Mouse (Mus musculus) E14TG2a.4 (cell line): ENCODE data around the gene Gm5415.

ENCODE experiments used
- CTCF ChIP-seq: conservative IDR thresholded peaks from 2 replicates; pipeline ENCODE4 v1.5.1; 2014; ENCODE audit warnings: low read length
- NANOG ChIP-seq: IDR thresholded peaks from 2 replicates; pipeline ENCODE4 v1.6.1; 2014; ENCODE audit warnings: borderline replicate concordance, low read length, mixed read lengths

- TF ChIP-seq CTCF, result no peak
- TF ChIP-seq NANOG, result no peak
Observed at GRCm38 (mm10) chr1:32503381-32503780, 43.7 kb downstream of the Gm5415 start.
